Mouse (Mus musculus) limb, embryonic 12.5 days (tissue): Measurements from ENCODE around the gene AI464131. TPM values are rescaled to one million over a fixed set of nuclear protein-coding genes. Genes with fewer than 3 reads are reported as not detected.

Experiments
- polyA plus RNA-seq: library from polyadenylated mRNA; unstranded; fragments of >200 nt; fragmentation: Nextera tagmentation; extraction: Ambion mirVana; gene quantifications from 2 replicates; pipeline ENCODE4 v1.2.1, GENCODE M21; 2016

The AI464131 gene
- polyA plus RNA-seq, 1 experiment from 2014 or later: 2.3 TPM

Other genes starting within 250 kb of the AI464131 start
- gene Ubap2, start 227.9 kb downstream of the AI464131 start, polyA plus RNA-seq: 69.7 and 74.3 TPM in 2 replicates
- gene Dcaf12, start 188.2 kb downstream of the AI464131 start, polyA plus RNA-seq: 52.0 and 57.7 TPM in 2 replicates
- gene Ubap1, start 154.1 kb downstream of the AI464131 start, polyA plus RNA-seq: 55.9 and 58.0 TPM in 2 replicates
- 11.6 and 11.7 TPM in 2 replicates for gene Kif24, start 38.2 kb downstream of the AI464131 start, polyA plus RNA-seq
- 49.9 and 50.1 TPM in 2 replicates for gene Nudt2, start 37.9 kb downstream of the AI464131 start, polyA plus RNA-seq
- gene 1110017D15Rik, start 14.3 kb upstream of the AI464131 start, polyA plus RNA-seq: 1.5 TPM in 2 replicates
- 2.0 and 2.4 TPM in 2 replicates for gene Fam219a, start 66.5 kb upstream of the AI464131 start, polyA plus RNA-seq
- 0.35 and 0.48 TPM in 2 replicates for gene Dnaic1, start 66.7 kb upstream of the AI464131 start, polyA plus RNA-seq
- 21.9 and 22.2 TPM in 2 replicates for gene Enho, start 137.2 kb upstream of the AI464131 start, polyA plus RNA-seq
- 4.7 and 5.5 TPM in 2 replicates for gene Cntfr, start 194.0 kb upstream of the AI464131 start, polyA plus RNA-seq
- 296 and 302 TPM in 2 replicates for gene Il11ra1, start 196.9 kb upstream of the AI464131 start, polyA plus RNA-seq
- gene Rpp25l, start 210.5 kb upstream of the AI464131 start, polyA plus RNA-seq: 82.9 and 84.6 TPM in 2 replicates
- gene Dctn3, start 220.1 kb upstream of the AI464131 start, polyA plus RNA-seq: 103 and 104 TPM in 2 replicates
- not detected in 2 replicates for gene Arid3c, start 228.1 kb upstream of the AI464131 start, polyA plus RNA-seq